Mouse (Mus musculus) cerebellum, adult 2 months (tissue): ENCODE measurements around the gene Gm11757. TPM values are rescaled to one million over a fixed set of nuclear protein-coding genes. Genes with fewer than 3 reads are reported as not detected.
"Not testable (repeated sequence)": the region's sequence is repeated elsewhere in the genome, so short reads cannot be mapped to it uniquely, and the experiment has no call there.

ENCODE experiments used
- DNase-seq, 2 experiments: peaks; one replicate each; pipeline ENCODE4 v3.0.0; 2021
- H3K27ac ChIP-seq: fragments of 200-500 bp; 2 replicates; pipeline ENCODE4 v1.5.1; 2012; ENCODE audit warnings: low read length, control low read depth, inconsistent platforms; ENCODE audit not compliant: insufficient read depth
- H3K27me3 ChIP-seq: fragments of 200-500 bp; 2 replicates; pipeline ENCODE4 v1.6.1; 2012; ENCODE audit warnings: inconsistent platforms, mild to moderate bottlenecking, low read length, moderate library complexity; ENCODE audit not compliant: control insufficient read depth, insufficient read depth
- H3K4me1 ChIP-seq: fragments of 200-500 bp; 2 replicates; pipeline ENCODE4 v1.6.1; 2011; ENCODE audit warnings: low read length; ENCODE audit not compliant: control insufficient read depth, insufficient read depth
- H3K4me3 ChIP-seq: fragments of 200-500 bp; replicated peaks from 2 replicates; pipeline ENCODE3; 2011; ENCODE audit warnings: mild to moderate bottlenecking, low read depth, low read length, control low read depth; ENCODE audit not compliant: insufficient read depth
- WGBS: fragments of 180-500 bp; shearing (Covaris S2); methylation state at CpG from one replicate; pipeline ENCODE4 v1.1.7; 2018; 5-methylcytosine and 5-hydroxymethylcytosine counted together
- polyA plus RNA-seq: library from polyadenylated mRNA; depleted of rRNA; stranded (reverse); fragments of >200 nt; gene quantifications from 2 replicates; pipeline ENCODE4 v1.2.3, GENCODE M21; 2012; rRNA removed

Gene Gm11757
- not detected in 2 replicates for polyA plus RNA-seq

- WGBS: no CpG with 5 or more reads among the region's 4 CpGs
- not testable (repeated sequence) for H3K27ac ChIP-seq, H3K4me3 ChIP-seq, H3K27me3 ChIP-seq, DNase-seq, H3K4me1 ChIP-seq
Measured at GRCm38 (mm10) chr4:73891012-73891411, at the start of gene Gm11757. TSS of gene Gm11757 (minus strand) at chr4:73891112.

DNA sequence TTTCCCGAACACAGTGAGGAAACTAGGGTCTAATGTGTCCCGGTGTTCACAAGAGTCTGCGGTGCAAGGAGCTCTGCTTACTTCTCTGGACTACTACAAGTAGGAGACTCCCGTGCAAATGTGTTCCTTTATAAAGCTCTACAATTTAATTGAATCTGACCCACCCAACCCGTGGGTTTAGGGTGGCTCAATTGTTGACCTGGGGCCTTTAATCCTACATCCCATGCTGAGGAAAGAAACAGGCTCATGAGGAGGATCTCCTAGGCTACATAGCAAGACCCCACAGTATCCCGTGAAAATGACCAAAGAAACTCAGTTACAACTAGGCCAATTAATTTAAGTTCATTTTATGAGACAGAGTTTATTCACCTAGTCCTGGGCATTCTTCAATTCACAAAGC is 29.7 kb upstream of the Gm11757 start, which contains the start of gene Gm11756:
TSS of gene Gm11756 (minus strand) at position 101 of the 400 bp plus-strand sequence.
- H3K27me3 ChIP-seq, H3K4me3 ChIP-seq, DNase-seq, H3K4me1 ChIP-seq, H3K27ac ChIP-seq: not testable (repeated sequence)
- WGBS: 87% methylated on average over 6 of the region's 6 CpGs

GRCm38 (mm10) chr4:73905853-73906252 is 14.9 kb upstream of the Gm11757 start, which contains the start of gene Gm13871:
TSS of gene Gm13871 (minus strand) at chr4:73905953.
- not testable (repeated sequence) for H3K4me1 ChIP-seq, H3K4me3 ChIP-seq, H3K27ac ChIP-seq, H3K27me3 ChIP-seq, DNase-seq
- no CpG with 5 or more reads among the region's 4 CpGs for WGBS

DNA sequence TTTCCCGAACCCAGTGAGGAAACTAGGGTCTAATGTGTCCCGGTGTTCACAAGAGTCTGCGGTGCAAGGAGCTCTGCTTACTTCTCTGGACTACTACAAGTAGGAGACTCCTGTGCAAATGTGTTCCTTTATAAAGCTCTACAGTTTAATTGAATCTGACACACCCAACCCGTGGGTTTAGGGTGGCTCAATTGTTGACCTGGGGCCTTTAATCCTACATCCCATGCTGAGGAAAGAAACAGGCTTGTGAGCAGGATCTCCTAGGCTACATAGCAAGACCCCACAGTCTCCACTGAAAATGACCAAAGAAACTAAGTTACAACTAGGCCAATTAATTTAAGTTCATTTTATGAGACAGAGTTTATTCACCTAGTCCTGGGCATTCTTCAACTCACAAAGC is 14.7 kb downstream of the Gm11757 start, which contains the start of gene Gm11758:
TSS of gene Gm11758 (minus strand) at position 101 of the 400 bp plus-strand sequence.
- no CpG with 5 or more reads among the region's 4 CpGs for WGBS
- not testable (repeated sequence) for H3K27me3 ChIP-seq, DNase-seq, H3K4me3 ChIP-seq, H3K27ac ChIP-seq, H3K4me1 ChIP-seq

Other genes with a start within 250 kb of the Gm11757 start
- gene Gm11239, start 222.8 kb downstream of the Gm11757 start, polyA plus RNA-seq: not detected in 2 replicates
- not detected in 2 replicates for gene Gm428, start 207.6 kb downstream of the Gm11757 start, polyA plus RNA-seq
- 0.03 and 0.10 TPM in 2 replicates for gene Rasef, start 100.1 kb downstream of the Gm11757 start, polyA plus RNA-seq
- gene Gm11758, start 14.8 kb downstream of the Gm11757 start, polyA plus RNA-seq: not detected in 2 replicates
- not detected in 2 replicates for gene Gm13871, start 14.8 kb upstream of the Gm11757 start, polyA plus RNA-seq
- gene Gm11756, start 29.6 kb upstream of the Gm11757 start, polyA plus RNA-seq: not detected in 2 replicates
- not detected in 2 replicates for gene 2310002L09Rik, start 59.7 kb upstream of the Gm11757 start, polyA plus RNA-seq
- 8.1 and 9.0 TPM in 2 replicates for gene Frmd3, start 122.3 kb upstream of the Gm11757 start, polyA plus RNA-seq